Mouse (Mus musculus) stomach, embryonic 16.5 days (tissue): ENCODE results near the gene Abcb11. TPM values are rescaled to one million over a fixed set of nuclear protein-coding genes. Genes with fewer than 3 reads are reported as not detected.

Experiments used
- ATAC-seq: fragments of 200-750 bp; cut with Nextera tagmentation; 2 replicates; pipeline ENCODE4 v1.8.0; 2017; ENCODE audit warnings: moderate number of reproducible peaks, moderate TSS enrichment; ENCODE audit not compliant: insufficient read depth, low FRiP score
- H3K27ac ChIP-seq: fragments of 300-500 bp; sonication (generic); 2 replicates; pipeline ENCODE4 v1.5.1; 2014; ENCODE audit warnings: low read length
- H3K27me3 ChIP-seq: fragments of 300-500 bp; sonication (generic); 2 replicates; pipeline ENCODE4 v1.6.1; 2014; ENCODE audit warnings: low read length, control low read depth, mixed read lengths; ENCODE audit not compliant: control insufficient read depth, insufficient read depth
- H3K36me3 ChIP-seq: fragments of 300-500 bp; sonication (generic); 2 replicates; pipeline ENCODE4 v1.6.1; 2014; ENCODE audit warnings: low read length; ENCODE audit not compliant: control insufficient read depth, insufficient read depth
- H3K4me1 ChIP-seq: fragments of 300-500 bp; sonication (generic); 2 replicates; pipeline ENCODE4 v1.6.1; 2014; ENCODE audit warnings: low read length, control low read depth, mixed read lengths; ENCODE audit not compliant: control insufficient read depth, insufficient read depth
- H3K4me2 ChIP-seq: fragments of 300-500 bp; sonication (generic); 2 replicates; pipeline ENCODE4 v1.6.1; 2014; ENCODE audit warnings: low read depth, low read length, mixed read lengths
- H3K4me3 ChIP-seq: fragments of 300-500 bp; sonication (generic); replicated peaks from 2 replicates; pipeline ENCODE4 v1.5.1; 2014; ENCODE audit warnings: mild to moderate bottlenecking, low read length
- H3K9ac ChIP-seq: fragments of 300-500 bp; sonication (generic); 2 replicates; pipeline ENCODE4 v1.6.1; 2014; ENCODE audit warnings: low read length
- H3K9me3 ChIP-seq: fragments of 300-500 bp; sonication (generic); replicated peaks from 2 replicates; pipeline ENCODE4 v1.6.1; 2016; ENCODE audit warnings: low read length, control low read depth; ENCODE audit not compliant: control insufficient read depth
- WGBS: fragments of 180-500 bp; shearing (Covaris S2); extraction: QIAGEN DNeasy Blood & Tissue Kit; methylation state at CpG from one replicate; pipeline ENCODE4 v1.1.7; 2014; 5-methylcytosine and 5-hydroxymethylcytosine counted together
- polyA plus RNA-seq: library from polyadenylated mRNA; unstranded; fragments of >200 nt; fragmentation: Nextera tagmentation; extraction: Ambion mirVana; gene quantifications from 2 replicates; pipeline ENCODE4 v1.2.1, GENCODE M21; 2015

The Abcb11 gene
- 1.1 and 1.4 TPM in 2 replicates for polyA plus RNA-seq

GRCm38 (mm10) chr2:69342496-69343221 lies at the start of gene Abcb11:
Gene Abcb11 (minus strand): TSS chr2:69342616.
- Histone ChIP-seq H3K4me2 (no peak within 1 kb of the TSS), H3K4me1 (no peaks in the 10 kb centered on the region), H3K36me3 (no peaks in the 10 kb centered on the region), H3K9me3 (no peaks in the 10 kb centered on the region), H3K27ac (no peak within 1 kb of the TSS), H3K27me3 (no peaks in the 10 kb centered on the region), H3K4me3 (no peak within 1 kb of the TSS), H3K9ac (no peak within 1 kb of the TSS)
- 82% methylated on average over 9 of the region's 9 CpGs for WGBS
- ATAC-seq: no peak

GRCm38 (mm10) chr2:69386118-69386871 lies 43.9 kb upstream of the Abcb11 start:
- Histone ChIP-seq H3K27ac (no peak overlapping the region), H3K36me3 (no peaks in the 10 kb centered on the region)

GRCm38 (mm10) chr2:69382838-69383237 lies 40.4 kb upstream of the Abcb11 start:
- Histone ChIP-seq H3K36me3 (no peaks in the 10 kb centered on the region), H3K9ac (no peak overlapping the region), H3K4me2 (no peak overlapping the region), H3K4me3 (no peak overlapping the region), H3K27me3 (no peaks in the 10 kb centered on the region), H3K27ac (no peak overlapping the region), H3K9me3 (no peaks in the 10 kb centered on the region), H3K4me1 (peaks cover 2% of the 10 kb centered on the region; the same call in 1 of the 2 replicates)
- 60% methylated on average over 5 of the region's 5 CpGs for WGBS
- no peak for ATAC-seq

More at GRCm38 (mm10) chr2:69386118-69386871, 43.9 kb upstream of the Abcb11 start:
- peak; percentile 58; the same call in 1 of the 2 replicates for ATAC-seq
- Histone ChIP-seq H3K4me3 (no peak overlapping the region), H3K9me3 (no peaks in the 10 kb centered on the region), H3K4me2 (no peak overlapping the region), H3K4me1 (no peaks in the 10 kb centered on the region), H3K9ac (no peak overlapping the region), H3K27me3 (no peaks in the 10 kb centered on the region)
- WGBS: 49% methylated on average over 3 of the region's 3 CpGs

- no peak overlapping the region for H3K27ac ChIP-seq
- no peak overlapping the region for H3K4me2 ChIP-seq
- no peaks in the 10 kb centered on the region for H3K36me3 ChIP-seq
- H3K4me3 ChIP-seq: no peak overlapping the region
- H3K9ac ChIP-seq: no peak overlapping the region
- H3K9me3 ChIP-seq: no peaks in the 10 kb centered on the region
- H3K4me1 ChIP-seq: peaks cover 2% of the 10 kb centered on the region; the same call in 1 of the 2 replicates
- WGBS: 44% methylated on average over 8 of the region's 8 CpGs
- ATAC-seq: no peak
- no peaks in the 10 kb centered on the region for H3K27me3 ChIP-seq
Observed at GRCm38 (mm10) chr2:69381740-69382139, 39.3 kb upstream of the Abcb11 start.

GRCm38 (mm10) chr2:69380281-69380680 lies 37.9 kb upstream of the Abcb11 start, which contains the start of gene Dhrs9:
Gene Dhrs9 (plus strand): TSS chr2:69380445.
- Histone ChIP-seq H3K4me2 (0 out of 2 replicates have a peak within 1 kb of the TSS, but pooled peaks have one; percentile 27), H3K27me3 (no peaks in the 10 kb centered on the region), H3K9ac (peak within 1 kb of the TSS; percentile 27; the same call in 1 of the 2 replicates), H3K36me3 (no peaks in the 10 kb centered on the region), H3K4me3 (peak within 1 kb of the TSS; percentile 8; the same call in 1 of the 2 replicates), H3K4me1 (peaks cover 2% of the 10 kb centered on the region; the same call in 1 of the 2 replicates), H3K9me3 (no peaks in the 10 kb centered on the region), H3K27ac (peak within 1 kb of the TSS; percentile 92)
- 34% methylated on average over 13 of the region's 13 CpGs for WGBS
- peak; percentile 90; the same call in 1 of the 2 replicates for ATAC-seq

- Histone ChIP-seq H3K27ac (peak overlapping the region; percentile 92), H3K4me2 (no peak overlapping the region)
Observed at GRCm38 (mm10) chr2:69379801-69380200, 37.4 kb upstream of the Abcb11 start.

GRCm38 (mm10) chr2:69376780-69377179 lies 34.4 kb upstream of the Abcb11 start:
- peaks cover 2% of the 10 kb centered on the region; the same call in 1 of the 2 replicates for H3K4me1 ChIP-seq
- H3K4me2 ChIP-seq: no peak overlapping the region
- WGBS: 72% methylated on average over 2 of the region's 2 CpGs
- no peaks in the 10 kb centered on the region for H3K36me3 ChIP-seq
- no peaks in the 10 kb centered on the region for H3K27me3 ChIP-seq
- no peaks in the 10 kb centered on the region for H3K9me3 ChIP-seq
- no peak overlapping the region for H3K9ac ChIP-seq
- ATAC-seq: no peak
- H3K4me3 ChIP-seq: no peak overlapping the region
- H3K27ac ChIP-seq: no peak overlapping the region

More at GRCm38 (mm10) chr2:69379801-69380200, 37.4 kb upstream of the Abcb11 start:
- Histone ChIP-seq H3K9me3 (no peaks in the 10 kb centered on the region), H3K36me3 (no peaks in the 10 kb centered on the region), H3K9ac (no peak overlapping the region), H3K27me3 (no peaks in the 10 kb centered on the region), H3K4me1 (peaks cover 2% of the 10 kb centered on the region; the same call in 1 of the 2 replicates), H3K4me3 (no peak overlapping the region)
- 41% methylated on average over 1 of the region's 1 CpGs for WGBS
- ATAC-seq: no peak

GRCm38 (mm10) chr2:69365275-69365674 lies 22.9 kb upstream of the Abcb11 start:
- Histone ChIP-seq H3K27me3 (no peaks in the 10 kb centered on the region), H3K27ac (no peak overlapping the region), H3K9ac (no peak overlapping the region), H3K9me3 (no peaks in the 10 kb centered on the region), H3K4me1 (no peaks in the 10 kb centered on the region), H3K4me3 (no peak overlapping the region), H3K4me2 (no peak overlapping the region), H3K36me3 (no peaks in the 10 kb centered on the region)
- 100% methylated on average over 1 of the region's 1 CpGs for WGBS
- ATAC-seq: no peak

- no peaks in the 10 kb centered on the region for H3K27me3 ChIP-seq
- no peak overlapping the region for H3K27ac ChIP-seq
- H3K4me3 ChIP-seq: no peak overlapping the region
- H3K9me3 ChIP-seq: no peaks in the 10 kb centered on the region
- no peaks in the 10 kb centered on the region for H3K4me1 ChIP-seq
- WGBS: 91% methylated on average over 2 of the region's 2 CpGs
- no peak for ATAC-seq
- H3K9ac ChIP-seq: no peak overlapping the region
- H3K36me3 ChIP-seq: no peaks in the 10 kb centered on the region
- no peak overlapping the region for H3K4me2 ChIP-seq
Observed at GRCm38 (mm10) chr2:69364831-69365230, 22.4 kb upstream of the Abcb11 start.
